Mouse (Mus musculus): ENCODE data around the gene Sh3gl3.

DNA sequence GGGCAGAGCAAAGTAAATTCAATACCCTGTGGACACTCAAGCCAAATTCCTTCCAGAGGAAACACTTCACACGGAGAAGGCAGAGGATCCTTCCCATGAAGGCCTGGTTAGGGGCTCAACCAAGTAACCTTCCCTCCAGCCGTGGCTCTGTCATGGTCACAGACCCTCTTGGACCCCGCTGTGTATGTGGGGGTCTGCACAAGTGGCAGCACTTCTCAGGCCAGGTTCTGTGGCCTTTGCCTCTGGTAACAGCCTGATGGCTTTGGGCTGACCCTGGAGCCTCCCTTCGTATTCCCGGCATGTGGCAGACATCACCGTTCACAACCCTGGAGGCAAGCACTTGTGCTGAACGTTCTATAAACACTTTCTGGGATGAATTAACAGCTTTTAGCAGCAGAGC, 176.2 kb downstream of the Sh3gl3 start:
- TF ChIP-seq CTCF (IDR thresholded peaks at IDR 0.05; ENCODE audit: extremely low read depth, insufficient read depth, insufficient read length, insufficient replicate concordance) (no peak), POLR2A (IDR thresholded peaks at IDR 0.05; ENCODE audit: low read depth, low read length) (no peak)

All from spleen, adult 2 months (tissue).